Mouse (Mus musculus) cerebellum, adult 18-20 months (tissue): ENCODE measurements at regions not wholly inside any gene's neighbourhood (a gene's known extent, or its start where the extent isn't known, plus 50 kb on each side); places are given as distances from the start of the nearest gene placed in this dataset.

ENCODE experiments used
- DNase-seq, 2 experiments: peaks; one replicate each; pipeline ENCODE4 v3.0.0; 2021

DNA sequence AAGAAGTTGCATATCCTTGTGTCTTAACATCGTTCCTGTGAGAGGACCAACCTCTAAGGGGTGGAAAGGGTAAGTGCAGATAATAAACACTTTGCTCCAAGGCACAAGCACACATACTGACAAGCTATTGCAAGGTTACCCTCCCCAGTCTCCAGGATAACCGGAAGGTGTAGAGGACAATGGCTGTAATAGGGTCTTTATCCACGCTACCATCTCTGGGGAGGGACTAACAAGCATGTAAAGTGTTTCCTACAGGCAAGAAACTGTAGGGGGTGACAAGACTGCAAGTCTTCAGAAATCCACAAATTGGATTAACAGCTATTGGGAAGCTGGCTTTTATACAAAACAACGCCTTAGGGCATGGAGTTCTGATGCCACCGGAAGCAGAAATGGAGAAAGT, 197.5 kb upstream of the Chl1 start:
- DNase-seq, result no peak

DNA sequence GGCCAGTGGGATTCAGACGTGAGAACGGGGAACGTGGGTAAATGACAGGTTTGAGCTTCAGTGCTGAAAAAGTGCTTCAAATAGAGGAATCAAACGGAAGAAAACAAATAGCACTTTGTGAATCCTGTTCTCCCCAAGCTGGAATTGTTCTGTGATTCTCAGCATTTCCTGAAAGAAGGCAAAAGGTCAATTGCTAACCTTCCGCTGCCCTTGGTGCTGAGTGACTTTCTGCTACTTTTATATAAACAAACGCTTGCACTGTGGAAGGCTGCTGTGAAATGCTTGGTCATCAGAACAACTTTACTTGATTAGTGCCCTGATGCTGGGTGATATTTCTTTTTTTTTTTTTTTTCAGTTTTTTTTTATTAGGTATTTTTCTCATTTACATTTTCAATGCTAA, 192.3 kb upstream of the Chl1 start:
- no peak for DNase-seq

DNA sequence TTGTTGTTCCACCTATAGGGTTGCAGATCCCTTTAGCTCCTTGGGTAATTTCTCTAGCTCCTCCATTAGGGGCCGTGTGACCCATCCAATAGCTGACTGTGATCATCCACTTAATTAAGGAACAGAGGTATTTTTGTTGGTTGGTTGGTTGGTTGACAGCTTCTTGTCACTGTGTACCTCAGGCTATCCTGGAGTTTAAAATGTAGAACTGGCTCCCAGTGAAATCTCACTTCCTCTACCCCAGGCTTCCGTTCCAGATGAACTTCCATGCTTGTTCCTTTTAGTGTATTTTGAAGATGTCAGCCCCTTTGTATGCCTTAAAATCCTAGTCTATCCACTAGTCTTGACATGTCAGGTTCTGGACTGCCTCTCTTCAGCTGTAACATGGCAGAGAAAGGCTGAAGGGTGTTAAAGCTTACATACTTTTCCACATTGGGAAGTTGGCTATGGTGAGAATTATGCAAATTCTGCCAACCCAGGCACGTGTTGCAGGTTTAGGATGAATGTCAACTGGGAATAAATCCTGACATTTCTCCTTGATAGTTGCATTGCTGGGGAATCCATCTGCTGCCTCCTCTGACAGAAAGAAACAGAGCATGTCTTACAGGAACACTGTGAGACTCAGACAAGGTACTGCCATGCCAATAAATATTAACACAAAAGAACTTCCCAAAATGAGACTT, 191.6 kb upstream of the Chl1 start:
- DNase-seq, result no peak

DNA sequence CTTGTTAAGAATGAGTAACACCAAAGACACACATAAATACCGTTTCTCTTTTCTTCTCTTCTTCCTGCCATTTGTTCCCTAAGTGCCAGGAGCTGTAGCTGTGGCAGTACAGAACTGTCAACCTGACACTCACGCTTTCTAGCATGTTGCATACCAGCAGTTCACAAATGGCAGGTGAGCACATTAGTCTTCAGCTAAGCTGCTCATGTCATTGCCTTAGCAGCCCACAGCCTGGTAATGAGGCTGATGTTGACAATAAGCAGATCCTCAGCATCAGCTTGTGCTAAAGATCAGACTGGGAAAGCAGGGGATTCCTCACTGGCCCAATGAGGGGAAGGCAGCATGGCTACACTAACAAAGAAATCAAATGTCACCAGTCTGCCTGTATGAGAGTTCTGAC, 190.4 kb upstream of the Chl1 start:
- DNase-seq, result no peak

DNA sequence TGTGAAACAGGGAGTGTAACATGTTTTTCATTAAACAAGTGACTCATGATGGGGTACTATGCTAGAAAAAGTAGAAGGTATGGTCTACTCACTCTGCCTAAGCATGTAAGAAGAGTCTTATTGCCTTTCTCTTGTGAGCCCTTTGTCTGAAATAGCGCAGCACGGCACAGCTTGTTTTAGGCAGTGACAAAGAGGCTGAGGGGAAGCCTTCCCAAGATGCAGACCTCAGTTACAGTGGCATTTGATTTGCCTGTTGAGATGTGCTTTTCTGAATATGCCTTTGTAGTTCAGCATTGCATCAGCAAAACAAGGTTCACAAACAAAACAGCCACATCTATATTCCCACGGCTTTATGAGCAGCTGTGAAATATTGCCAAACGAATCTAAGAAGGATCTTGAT, 189.8 kb upstream of the Chl1 start:
- DNase-seq, result no peak

DNA sequence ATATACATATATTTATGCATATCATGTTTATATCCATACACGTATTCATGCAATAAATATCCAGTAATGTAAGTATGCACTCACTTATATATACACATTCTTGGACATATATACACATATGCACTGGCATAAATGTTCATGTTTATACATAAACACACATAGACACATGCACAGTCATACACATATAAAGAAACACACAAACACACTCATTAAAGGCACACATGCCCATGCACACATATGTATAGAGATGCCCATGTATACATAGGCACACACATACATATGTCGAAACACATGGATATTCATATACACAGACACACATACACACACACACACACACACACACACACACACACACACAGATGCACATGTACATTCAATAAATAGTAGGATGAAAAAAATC, 189.3 kb upstream of the Chl1 start:
- no peak for DNase-seq

DNA sequence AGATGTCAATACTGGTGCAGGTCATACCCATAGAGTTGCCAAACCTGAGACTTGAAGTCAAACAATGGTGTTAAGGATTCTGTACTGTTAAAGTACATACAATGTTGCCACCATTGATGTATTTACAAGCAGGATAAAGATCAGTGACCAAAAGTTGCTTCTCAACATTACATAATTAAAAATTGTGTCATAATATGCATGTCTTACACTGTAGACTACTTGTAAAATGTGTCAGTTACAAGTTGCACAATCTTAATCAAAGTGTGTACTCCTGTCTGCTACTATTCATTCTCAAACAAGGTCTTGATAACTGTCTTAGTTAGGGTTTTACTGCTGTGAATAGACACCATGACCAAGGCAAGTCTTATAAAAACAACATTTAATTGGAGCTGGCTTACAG, 187.9 kb upstream of the Chl1 start:
- no peak for DNase-seq

DNA sequence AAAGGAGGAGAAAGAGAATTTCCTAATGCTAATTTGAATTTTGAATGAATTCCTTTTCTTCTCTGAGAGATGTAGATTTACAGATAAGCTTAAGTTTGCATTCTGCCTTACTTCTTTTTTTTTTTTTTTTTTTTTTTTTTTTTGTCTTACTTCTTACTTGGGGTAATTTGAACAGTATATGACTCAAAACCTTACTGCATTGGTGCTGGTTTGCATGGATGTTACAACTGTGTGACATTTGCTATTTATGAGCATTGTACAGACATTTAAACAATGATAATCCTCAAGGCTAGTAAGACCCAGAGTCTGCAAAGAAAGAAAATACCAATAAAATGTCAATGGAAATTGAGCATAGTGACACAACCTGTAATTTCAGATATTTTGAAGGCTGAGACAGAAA, 174.7 kb upstream of the Chl1 start:
- DNase-seq, result no peak

DNA sequence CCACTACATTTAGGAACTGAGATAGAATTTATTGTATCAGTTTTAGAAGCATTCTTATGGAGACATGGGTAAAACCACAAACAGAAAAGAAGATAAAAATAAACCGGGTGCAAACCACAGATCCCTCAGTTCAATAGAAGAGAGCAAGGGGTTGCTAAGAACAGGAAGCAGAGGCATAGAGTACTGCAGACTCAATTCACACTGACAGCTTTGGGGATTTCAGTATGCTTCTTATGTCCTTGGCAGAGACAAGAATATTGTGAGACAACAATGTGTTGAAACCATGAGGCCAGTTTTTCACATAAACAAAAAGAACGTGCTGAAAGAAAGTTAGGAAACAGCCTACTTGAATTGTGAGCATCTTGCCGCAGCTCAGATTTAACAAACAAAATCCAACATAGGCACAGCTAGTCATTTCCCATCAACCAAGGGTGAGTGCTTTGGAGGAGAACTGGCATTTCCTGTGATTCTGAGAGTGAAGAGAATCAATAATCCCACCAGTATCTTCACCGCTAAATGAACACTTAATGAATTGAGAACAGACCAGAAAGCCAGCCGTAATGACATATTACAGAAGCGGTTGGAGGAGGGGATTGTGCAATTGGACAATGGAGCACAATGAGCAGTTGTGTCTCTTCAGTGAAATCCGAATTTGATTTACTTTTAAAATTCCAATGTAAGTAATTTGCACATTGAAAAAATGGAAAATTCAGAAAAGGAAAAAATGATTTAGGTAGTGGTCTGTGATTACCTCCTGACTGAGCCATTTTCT, 170.2 kb upstream of the Chl1 start:
- no peak for DNase-seq

DNA sequence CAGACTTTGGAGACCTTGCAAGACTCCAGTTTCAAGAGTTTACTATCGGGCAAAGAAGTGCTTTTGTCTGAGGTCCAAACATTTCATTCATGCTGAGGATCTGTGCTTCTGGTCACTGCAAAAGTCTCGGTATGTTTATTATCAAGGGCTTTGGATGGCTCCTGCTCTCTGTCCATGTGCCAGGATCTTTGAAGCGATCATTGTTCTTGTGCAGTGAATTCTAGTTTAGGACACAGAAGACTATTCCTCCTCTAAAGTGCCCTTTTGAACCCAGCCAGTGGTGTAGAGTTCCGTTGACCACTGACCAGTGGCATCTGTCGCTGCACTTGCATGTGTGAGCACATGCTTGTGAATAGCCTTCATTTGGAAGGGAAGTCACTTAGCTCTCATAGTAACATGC, 166.9 kb upstream of the Chl1 start:
- no peak for DNase-seq

DNA sequence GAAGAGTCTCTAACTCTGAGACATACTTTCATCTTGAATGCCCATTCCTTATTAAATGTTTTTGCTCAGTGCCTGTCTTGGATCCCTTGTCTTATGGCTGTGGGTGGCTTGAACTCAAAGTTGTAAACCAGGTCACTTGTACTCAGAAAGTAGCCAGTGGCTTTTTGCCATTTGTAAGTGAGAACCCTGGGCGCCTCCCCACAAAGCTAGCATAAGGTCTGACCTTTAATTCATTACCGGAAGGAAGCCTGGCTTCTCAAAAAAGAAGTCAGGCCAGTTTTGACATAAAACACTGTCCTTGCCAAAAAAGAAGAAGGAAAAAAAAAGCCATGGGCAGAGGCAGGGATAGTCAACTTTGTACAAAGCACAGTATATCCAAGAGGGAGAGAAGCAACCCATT, 166.0 kb upstream of the Chl1 start:
- no peak for DNase-seq

DNA sequence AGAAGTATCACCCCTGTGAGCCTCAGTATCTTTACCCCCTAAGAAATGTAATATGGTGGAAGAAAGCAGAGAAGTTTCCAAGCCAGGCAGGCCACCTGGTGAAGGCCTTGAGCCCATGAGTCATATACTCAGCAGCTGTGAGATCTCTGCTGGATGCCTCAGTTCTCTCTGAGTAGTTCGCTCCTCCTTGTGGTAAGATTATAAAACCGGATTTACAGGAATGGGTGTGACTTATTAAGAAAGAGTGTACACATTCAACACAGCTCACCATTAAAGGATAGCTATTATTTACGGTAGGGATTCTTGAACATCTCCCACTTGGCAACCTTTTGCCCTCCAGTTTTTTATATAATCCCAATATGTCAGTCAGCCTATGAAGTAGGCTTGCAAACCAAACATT, 165.2 kb upstream of the Chl1 start:
- DNase-seq, result no peak

DNA sequence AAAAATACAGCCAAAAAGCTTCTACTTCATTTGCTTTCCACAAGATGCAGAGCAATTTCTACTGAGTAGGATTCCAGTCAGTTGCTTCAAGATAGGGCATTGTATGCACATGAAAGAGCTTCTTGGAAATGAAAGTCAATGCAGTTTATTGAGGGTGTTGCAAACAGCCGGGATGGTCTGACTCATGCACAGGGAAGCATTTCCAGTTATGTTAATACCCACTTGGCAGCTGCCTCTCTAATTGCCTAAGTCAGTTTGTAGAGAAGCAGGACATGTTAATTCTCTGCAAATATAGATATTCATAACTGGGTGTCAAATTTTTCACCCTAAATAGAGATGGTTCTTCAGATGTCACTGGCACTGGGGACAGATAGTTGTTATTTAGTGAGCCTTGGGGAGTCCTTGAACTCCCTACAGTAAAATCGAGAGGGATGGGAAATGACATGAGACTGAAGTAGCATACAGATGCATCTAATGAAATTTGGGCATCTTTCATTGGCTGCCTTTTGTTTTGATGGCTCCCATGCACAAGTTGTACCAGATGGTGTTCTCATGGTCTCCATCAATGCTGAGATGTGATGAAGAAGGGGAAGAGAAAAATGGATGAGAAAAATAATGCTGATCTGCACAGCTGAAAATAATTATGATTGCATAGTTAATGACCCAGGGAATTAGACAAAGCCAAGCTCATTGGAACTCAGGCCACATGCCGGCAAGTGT, 157.8 kb upstream of the Chl1 start:
- no peak for DNase-seq

DNA sequence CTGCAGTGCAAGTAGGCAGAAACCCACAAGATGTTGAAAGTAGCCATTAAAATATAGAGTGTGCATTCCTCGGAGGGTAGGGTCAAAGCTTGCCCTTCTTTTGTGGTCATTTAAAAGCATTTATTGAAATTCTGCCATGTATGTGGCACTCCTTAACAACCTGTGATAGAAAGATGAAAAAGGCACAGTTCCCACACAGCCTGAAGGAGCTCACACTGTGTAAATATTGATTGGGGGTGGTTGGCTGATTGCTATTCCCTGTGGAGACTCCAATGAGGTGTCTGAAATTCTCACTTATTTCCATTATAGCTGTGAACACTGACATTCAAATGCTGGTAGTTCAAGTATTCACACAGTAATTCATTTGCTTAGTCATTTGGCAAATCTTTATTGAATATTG, 157.0 kb upstream of the Chl1 start:
- no peak for DNase-seq

DNA sequence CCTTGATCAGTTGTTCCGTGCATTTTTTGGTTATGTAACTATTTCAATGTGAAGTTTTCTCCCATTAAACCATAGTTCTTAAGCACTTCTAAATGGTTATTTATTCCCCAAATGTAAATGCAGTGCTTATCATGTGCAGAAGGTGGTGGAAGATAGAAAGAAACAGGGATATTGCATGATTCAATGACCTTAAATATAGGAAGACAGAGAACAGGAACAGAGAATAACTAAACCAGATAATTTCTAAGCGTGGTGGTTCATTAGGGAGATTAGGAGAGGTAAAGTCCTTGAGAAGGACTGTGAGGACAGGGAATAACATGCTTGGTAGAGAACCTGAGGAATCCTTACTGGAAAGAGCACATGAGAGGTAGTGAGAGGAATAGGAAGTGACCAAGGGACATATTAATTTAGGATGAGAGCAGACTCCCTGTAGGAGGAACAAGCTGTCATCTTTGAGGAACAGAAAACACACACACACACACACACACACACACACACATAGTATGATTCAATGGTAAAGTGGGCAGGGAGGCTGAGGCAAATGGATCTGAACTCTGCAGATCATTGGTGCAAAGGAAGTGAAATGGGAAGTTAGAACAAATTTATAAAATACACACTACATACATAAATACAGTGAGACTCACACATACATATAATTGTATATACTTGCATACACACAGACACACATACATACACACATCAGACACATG, 143.4 kb upstream of the Chl1 start:
- no peak for DNase-seq

DNA sequence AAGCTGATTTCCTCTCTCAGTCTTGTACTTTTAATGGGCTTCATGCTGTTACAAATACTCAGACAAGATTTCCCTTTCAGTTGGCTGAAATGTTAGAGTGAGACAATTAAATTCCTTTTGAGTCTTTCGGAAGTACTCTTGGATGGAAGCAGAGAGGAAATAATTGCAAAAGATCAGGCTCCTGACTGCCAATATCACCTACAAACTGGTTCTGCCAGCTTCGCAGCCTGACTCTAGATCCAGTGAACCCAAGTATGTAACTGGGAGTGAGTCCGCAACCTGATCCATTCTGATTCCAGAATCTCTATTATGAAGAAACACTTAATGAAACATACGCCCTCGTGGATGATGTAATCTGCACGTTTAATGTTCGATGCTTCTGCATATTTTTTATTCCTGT, 135.4 kb upstream of the Chl1 start:
- no peak for DNase-seq

DNA sequence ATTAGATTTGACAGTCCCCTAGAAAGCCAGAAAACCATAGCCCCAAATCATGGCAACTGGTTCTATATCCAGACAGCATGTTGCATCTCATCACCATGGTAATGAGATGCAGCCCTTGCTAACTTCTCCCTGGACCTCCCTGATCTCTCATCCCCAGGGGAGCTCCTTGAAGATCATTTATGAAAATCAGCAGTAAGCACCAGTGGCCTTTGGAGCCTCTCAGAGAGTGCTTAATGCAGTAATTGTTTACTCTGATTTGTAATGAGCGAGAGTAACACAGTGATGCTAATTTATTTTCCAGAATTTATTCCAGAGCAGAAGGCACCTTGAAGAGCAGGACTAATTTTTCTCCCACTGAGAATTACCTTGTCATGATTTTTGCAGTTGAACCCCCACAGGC, 133.1 kb upstream of the Chl1 start:
- no peak for DNase-seq

DNA sequence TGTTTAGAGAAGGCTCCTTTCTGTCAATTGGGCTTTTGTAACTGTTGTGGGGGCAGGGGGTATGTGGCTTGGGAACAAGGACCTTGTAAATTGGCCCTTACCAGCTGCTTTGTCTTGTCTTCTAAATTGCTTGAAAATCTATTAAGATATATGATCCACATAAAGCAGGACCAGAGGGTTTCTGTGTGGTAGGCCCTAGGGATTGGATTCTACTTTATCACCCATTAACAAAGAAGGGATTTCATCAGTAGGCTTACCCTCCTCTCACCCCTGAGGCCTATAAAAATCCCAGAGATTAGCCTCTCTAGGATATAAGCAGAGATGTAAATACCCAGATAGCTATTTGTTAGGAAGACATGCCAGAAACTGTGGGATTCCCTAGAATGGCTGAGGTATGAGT, 132.3 kb upstream of the Chl1 start:
- DNase-seq, result no peak

DNA sequence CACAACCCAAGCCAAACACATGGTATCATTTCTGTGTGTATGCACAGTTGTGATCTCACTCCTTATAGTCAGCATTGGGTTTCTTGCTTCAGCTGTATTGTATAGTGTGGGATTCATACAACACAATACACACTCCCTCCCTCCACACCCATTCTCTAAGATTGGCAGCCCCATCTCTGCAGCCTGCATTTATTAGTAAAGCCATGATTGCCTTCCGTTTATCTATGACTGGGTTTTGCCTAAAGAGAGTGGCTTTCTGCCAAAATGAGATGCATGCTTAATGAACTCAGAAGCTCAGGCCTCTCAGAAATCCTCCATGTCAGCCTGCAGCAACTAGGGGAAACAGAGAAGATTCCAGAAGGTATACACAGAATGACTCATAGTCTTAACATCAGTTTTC, 129.4 kb upstream of the Chl1 start:
- DNase-seq, result no peak

DNA sequence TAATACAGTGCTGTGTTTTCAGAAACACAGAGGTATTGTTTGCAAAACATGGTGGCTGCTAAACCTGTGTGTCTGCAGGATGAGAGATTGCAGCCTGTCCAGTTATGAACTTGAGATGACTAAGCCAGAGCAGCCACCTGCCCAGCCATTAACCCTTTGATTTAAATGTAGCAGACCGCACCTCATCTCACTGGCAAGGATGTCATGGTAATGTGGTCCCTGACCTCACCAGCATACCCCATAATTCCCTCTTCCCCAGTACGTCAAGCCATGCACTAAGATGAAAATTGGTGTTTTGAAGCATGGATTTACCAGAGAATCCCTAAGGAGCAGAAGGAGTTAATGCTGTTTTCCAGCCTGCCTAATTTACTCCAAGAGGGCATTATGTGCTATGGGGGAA, 128.5 kb upstream of the Chl1 start:
- DNase-seq, result no peak

DNA sequence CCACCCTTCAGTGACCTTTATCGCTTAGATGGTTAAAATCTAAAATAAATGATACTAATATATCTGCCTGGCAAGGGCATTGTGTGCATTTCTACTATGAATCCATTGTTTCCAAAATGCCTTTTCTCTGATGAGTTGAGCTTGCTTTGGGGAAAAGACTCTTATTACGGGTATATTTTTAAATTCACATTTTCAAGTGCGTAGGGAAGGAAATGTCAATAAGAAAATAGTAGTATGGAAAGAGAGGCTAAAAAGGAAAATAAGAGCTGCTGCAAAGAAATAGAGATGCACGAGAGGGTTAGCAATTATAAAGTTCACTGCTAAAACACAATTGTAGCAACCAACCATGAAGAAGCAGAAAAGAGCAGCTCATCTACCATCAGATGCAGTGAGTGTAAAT, 123.8 kb upstream of the Chl1 start:
- no peak for DNase-seq

DNA sequence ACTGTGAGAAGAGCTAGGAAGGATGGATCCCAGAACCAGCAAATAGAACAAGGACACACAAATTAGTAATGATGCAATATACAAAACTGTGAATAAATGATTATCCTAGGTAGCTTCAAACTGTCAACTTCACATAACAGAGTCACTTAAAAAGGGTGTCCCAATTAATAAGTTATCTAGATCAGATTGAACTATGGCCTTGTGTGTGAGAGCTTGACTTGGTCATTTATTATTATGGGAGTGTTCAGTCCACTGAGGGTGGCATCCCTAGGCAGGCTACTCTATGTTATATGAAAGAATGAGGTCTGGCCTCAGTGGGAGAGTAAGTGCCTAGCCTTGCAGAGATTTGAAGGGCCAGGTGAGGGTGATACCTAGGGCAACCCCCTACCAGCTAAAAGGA, 104.4 kb upstream of the Chl1 start:
- no peak for DNase-seq

DNA sequence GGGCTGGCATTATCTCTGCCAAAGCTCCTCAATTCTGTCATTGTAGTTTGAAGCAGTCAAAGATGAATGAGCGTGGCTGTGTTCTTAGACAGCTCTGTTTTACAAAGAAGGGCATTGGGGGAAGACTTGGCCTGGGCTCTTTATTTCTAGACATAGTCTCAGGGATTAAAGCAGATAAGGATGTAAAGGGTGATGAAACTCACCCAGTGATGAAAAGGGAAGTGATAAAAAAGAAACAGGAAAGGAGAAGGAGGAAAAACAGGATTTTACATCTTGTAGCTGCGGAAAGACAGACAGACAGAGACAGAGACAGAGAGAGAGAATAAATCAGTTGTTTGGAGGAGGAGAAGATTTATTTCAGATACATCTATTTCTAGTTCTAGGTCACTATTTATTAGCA, 95.5 kb upstream of the Chl1 start:
- no peak for DNase-seq
